ENCODE assay signal across 26 mouse cellular contexts in genomic region chr2:52732001-52732400, GRCm38 (mm10). TPM values are rescaled to one million over a fixed set of nuclear protein-coding genes. Genes with fewer than 3 reads are reported as not detected.
DNase-seq lines count a peak whose midpoint lies in the region; ATAC-seq and TF ChIP-seq lines count a peak whose summit lies in the region.
"Had no signal": no experiment of that assay in that cellular context is flagged by ENCODE, and none has a peak within 500 bp of the region (broad histone marks: within the 10 kb centered on the region; RNA-seq: fewer than 3 reads in every experiment).

No protein-coding gene starts in this region.

- H3K4me3 ChIP-seq in liver, postnatal 0 days (ENCODE audit: low read depth, low read length): no peak overlapping the region
- H3K4me3 ChIP-seq in intestine, embryonic 16.5 days (ENCODE audit: low read length): no peak overlapping the region
- H3K4me3 ChIP-seq: embryonic facial prominence, embryonic 13.5 days; gastrocnemius, adult 2 months; limb, embryonic 10.5 days; limb, embryonic 15.5 days; midbrain, embryonic 10.5 days; neural tube, embryonic 12.5 days had no signal

- no peak for TF ChIP-seq EP300 in liver, postnatal 0 days (IDR thresholded peaks at IDR 0.05; ENCODE audit: low read depth)

- no peaks in the 10 kb centered on the region for H3K36me3 ChIP-seq in liver, postnatal 0 days (replicated peaks; ENCODE audit: insufficient read depth, low read length)
- H3K36me3 ChIP-seq in intestine, embryonic 16.5 days (ENCODE audit: control insufficient read depth, insufficient read depth, low read length): no peaks in the 10 kb centered on the region; the same call in 1 of the 2 replicates
- H3K36me3 ChIP-seq: limb, embryonic 15.5 days; neural tube, embryonic 12.5 days had no signal

- ATAC-seq in liver, postnatal 0 days: no peak
- ATAC-seq in intestine, embryonic 16.5 days: no peak
- ATAC-seq: midbrain, embryonic 16.5 days had no signal

- H3K4me1 ChIP-seq in liver, postnatal 0 days (ENCODE audit: insufficient read depth): no peaks in the 10 kb centered on the region
- H3K4me1 ChIP-seq in intestine, embryonic 16.5 days (ENCODE audit: control insufficient read depth, insufficient read depth, low read length): no peaks in the 10 kb centered on the region
- H3K4me1 ChIP-seq: limb, embryonic 15.5 days; neural tube, embryonic 12.5 days had no signal

- no peak overlapping the region for H3K27ac ChIP-seq in liver, postnatal 0 days (ENCODE audit: low read depth)
- H3K27ac ChIP-seq in intestine, embryonic 16.5 days (ENCODE audit: low read length): no peak overlapping the region
- H3K27ac ChIP-seq: embryonic facial prominence, embryonic 13.5 days; gastrocnemius, adult 2 months; hindbrain, embryonic 14.5 days; limb, embryonic 10.5 days; limb, embryonic 15.5 days; liver, embryonic 14.5 days; midbrain, embryonic 10.5 days; neural tube, embryonic 12.5 days had no signal

- no peak overlapping the region for H3K9ac ChIP-seq in liver, postnatal 0 days (replicated peaks)
- H3K9ac ChIP-seq in intestine, embryonic 16.5 days (ENCODE audit: low read depth, low read length): no peak overlapping the region
- H3K9ac ChIP-seq: embryonic facial prominence, embryonic 13.5 days; hindbrain, embryonic 14.5 days; limb, embryonic 15.5 days; liver, embryonic 14.5 days; lung, embryonic 14.5 days; neural tube, embryonic 12.5 days had no signal

- no peak for TF ChIP-seq CTCF in liver, postnatal 0 days (IDR thresholded peaks at IDR 0.05; ENCODE audit: low read depth)

- H3K9me3 ChIP-seq in liver, postnatal 0 days (ENCODE audit: low read length): no peaks in the 10 kb centered on the region
- H3K9me3 ChIP-seq in intestine, embryonic 16.5 days (ENCODE audit: control insufficient read depth, low read length): no peaks in the 10 kb centered on the region
- H3K9me3 ChIP-seq: embryonic facial prominence, embryonic 13.5 days; limb, embryonic 10.5 days; limb, embryonic 15.5 days; midbrain, embryonic 10.5 days; neural tube, embryonic 12.5 days had no signal

- DNase-seq in 3T3-L1 (ENCODE audit: low read depth, low spot score): peak; percentile 9
- peak; percentile 39 to 40 for DNase-seq in B cell, adult 2 months
- peak; percentile 56 for DNase-seq in T-cell, adult 2 months (ENCODE audit: low spot score)
- DNase-seq in naive thymus-derived CD4-positive, alpha-beta T cell, adult 2 months (ENCODE audit: low read depth): peak; percentile 75
- DNase-seq in liver, postnatal 0 days: no peak
- DNase-seq in thymus, postnatal 14 days: no peak
- DNase-seq: cerebellum, adult 11-12 months; cerebellum, postnatal 10 days; gastrocnemius, adult 2 months; gastrocnemius, postnatal 36 days; heart, adult 18-20 months; heart, postnatal 36 days; kidney, adult 2 months; layer of hippocampus, postnatal 36 days; lung, postnatal 14 days had no signal

- WGBS in liver, postnatal 0 days (ENCODE audit: insufficient replicate concordance): 86% methylated on average over 5 of the region's 5 CpGs
- WGBS in intestine, embryonic 16.5 days: 90% methylated on average over 5 of the region's 5 CpGs

- no peak overlapping the region for H3K4me2 ChIP-seq in liver, postnatal 0 days (ENCODE audit: low read depth, low read length)
- H3K4me2 ChIP-seq in intestine, embryonic 16.5 days (ENCODE audit: low read depth, low read length): no peak overlapping the region
- H3K4me2 ChIP-seq: embryonic facial prominence, embryonic 13.5 days; heart, embryonic 11.5 days; hindbrain, embryonic 14.5 days; limb, embryonic 15.5 days; lung, embryonic 14.5 days; neural tube, embryonic 12.5 days had no signal

- no peaks in the 10 kb centered on the region for H3K27me3 ChIP-seq in liver, postnatal 0 days (ENCODE audit: insufficient read depth, low read length)
- H3K27me3 ChIP-seq in intestine, embryonic 16.5 days (replicated peaks; ENCODE audit: control insufficient read depth, insufficient read depth, low read length): no peaks in the 10 kb centered on the region
- H3K27me3 ChIP-seq: embryonic facial prominence, embryonic 13.5 days; limb, embryonic 15.5 days; neural tube, embryonic 12.5 days had no signal

RNA-seq across cellular contexts. Expression of gene Stam2, which starts 10.1 kb away (rescaled TPM):
- polyA plus RNA-seq in liver, postnatal 0 days (2015; fragmentation: Nextera tagmentation; extraction: Ambion mirVana): 9.0 and 9.9 TPM in 2 replicates
- 33.0 and 34.4 TPM in 2 replicates for polyA plus RNA-seq in intestine, embryonic 16.5 days (2015; fragmentation: Nextera tagmentation; extraction: Ambion mirVana)

RNA-seq across cellular contexts. Expression of gene Cacnb4, which starts 55.4 kb away (rescaled TPM):
- polyA plus RNA-seq in liver, postnatal 0 days (2015; fragmentation: Nextera tagmentation; extraction: Ambion mirVana): 0.27 and 0.46 TPM in 2 replicates
- polyA plus RNA-seq in intestine, embryonic 16.5 days (2015; fragmentation: Nextera tagmentation; extraction: Ambion mirVana): 0.39 and 0.54 TPM in 2 replicates

Comparison
In these comparisons a context has a peak if more than half of its experiments do, and no peak if none do; other contexts are left out.
1. DNase-seq: peak in 3T3-L1 (single experiment), B cell, adult 2 months (2 of 2), T-cell, adult 2 months (single experiment) and naive thymus-derived CD4-positive, alpha-beta T cell, adult 2 months (single experiment); none in liver, postnatal 0 days (single experiment) and thymus, postnatal 14 days (single experiment).